Mouse (Mus musculus) G1E (cell line): Measurements from ENCODE around the gene Olfr458. TPM values are rescaled to one million over a fixed set of nuclear protein-coding genes. Genes with fewer than 3 reads are reported as not detected.
"Not testable (repeated sequence)": the region's sequence is repeated elsewhere in the genome, so short reads cannot be mapped to it uniquely, and the experiment has no call there.

Experiments
- ATAC-seq: 2 replicates; pipeline ENCODE4 v1.8.0; 2016; ENCODE audit warnings: mild to moderate bottlenecking; ENCODE audit not compliant: insufficient number of reproducible peaks, poor library complexity, low FRiP score, severe bottlenecking; ENCODE audit errors: extremely low read depth
- DNase-seq: peaks from one replicate; pipeline ENCODE4 v3.0.0; 2012; ENCODE audit warnings: low spot score
- H3K27me3 ChIP-seq: 2 replicates; pipeline ENCODE4 v1.6.1; 2012; ENCODE audit warnings: mild to moderate bottlenecking, low read length, inconsistent platforms; ENCODE audit not compliant: insufficient read depth
- H3K36me3 ChIP-seq: replicated peaks from 2 replicates; pipeline ENCODE3; 2012; ENCODE audit warnings: mild to moderate bottlenecking, inconsistent platforms
- H3K4me1 ChIP-seq: 2 replicates; pipeline ENCODE4 v1.6.1; 2012; ENCODE audit warnings: low read depth, low read length, inconsistent platforms, mixed read lengths; ENCODE audit not compliant: insufficient read depth
- H3K4me3 ChIP-seq: 2 replicates; pipeline ENCODE4 v1.5.1; 2012; ENCODE audit warnings: low read depth, mild to moderate bottlenecking, inconsistent platforms, low read length, moderate library complexity, mixed read lengths
- H3K9me3 ChIP-seq: replicated peaks from 2 replicates; pipeline ENCODE4 v1.6.1; 2012; ENCODE audit warnings: inconsistent platforms
- CTCF ChIP-seq: IDR thresholded peaks from 2 replicates; pipeline ENCODE4 v1.5.1; 2012; ENCODE audit warnings: low read depth, low read length, inconsistent platforms, mixed read lengths
- GATA1 ChIP-seq: IDR thresholded peaks from 2 replicates; pipeline ENCODE4 v1.6.1; 2012; ENCODE audit warnings: borderline replicate concordance, low read length, inconsistent platforms, mixed read lengths
- GATA2 ChIP-seq: IDR thresholded peaks from 2 replicates; pipeline ENCODE4 v1.6.1; 2012; ENCODE audit warnings: low read depth, low read length, inconsistent platforms, borderline replicate concordance
- POLR2AphosphoS5 ChIP-seq: IDR thresholded peaks from 2 replicates; pipeline ENCODE4 v1.6.1; 2012; ENCODE audit warnings: low read depth, low read length, inconsistent platforms; ENCODE audit not compliant: insufficient replicate concordance
- TAL1 ChIP-seq: conservative IDR thresholded peaks from 2 replicates; pipeline ENCODE4 v1.6.1; 2012; ENCODE audit warnings: low read depth, low read length, inconsistent platforms, mixed read lengths
- polyA plus RNA-seq: library from polyadenylated mRNA; stranded (reverse); fragments of >175 nt; gene quantifications from 2 replicates; pipeline ENCODE4 v1.2.3, GENCODE M21; 2012
- total RNA-seq, 2 experiments: library from RNA; stranded (forward) in 1 of 2; stranded (reverse) in 1 of 2; fragments of 200-1000 nt in 1 of 2; fragments of >200 nt in 1 of 2; fragmentation: Nextera tagmentation in 1 of 2; gene quantifications; 2 replicates each; pipeline ENCODE4 v1.2.3; 2014 to 2017

Olfr458 gene
- total and polyA plus RNA-seq, 3 experiments = 0.05 TPM; not detected in 2

- Histone ChIP-seq H3K4me3 (no peak within 1 kb of the TSS), H3K27me3 (no peaks in the 10 kb centered on the region), H3K4me1 (no peaks in the 10 kb centered on the region), H3K9me3 (no peaks in the 10 kb centered on the region), H3K36me3 (no peaks in the 10 kb centered on the region)
- ATAC-seq (no peak), DNase-seq (no peak)
- TF ChIP-seq GATA2 = no peak
- no peak for TF ChIP-seq CTCF
- no peak for TF ChIP-seq TAL1
- TF ChIP-seq POLR2AphosphoS5 = no peak
- TF ChIP-seq GATA1 = no peak
Observed at GRCm38 (mm10) chr6:42476235-42476634, 11.2 kb upstream of the Olfr458 start, which contains the start of gene Olfr457. Gene Olfr457 (minus strand): TSS chr6:42476335.

- H3K4me1 ChIP-seq, H3K27me3 ChIP-seq, H3K36me3 ChIP-seq, ATAC-seq, H3K9me3 ChIP-seq, DNase-seq, H3K4me3 ChIP-seq: not testable (repeated sequence)
Observed at GRCm38 (mm10) chr6:42471298-42471697, 6.3 kb upstream of the Olfr458 start.

GRCm38 (mm10) chr6:42470542-42470941 is 5.5 kb upstream of the Olfr458 start:
- Histone ChIP-seq H3K4me1 (no peaks in the 10 kb centered on the region), H3K4me3 (no peak overlapping the region), H3K9me3 (no peaks in the 10 kb centered on the region), H3K36me3 (no peaks in the 10 kb centered on the region), H3K27me3 (no peaks in the 10 kb centered on the region)
- ATAC-seq (no peak), DNase-seq (no peak)
- TF ChIP-seq POLR2AphosphoS5 (no peak), GATA1 (no peak), CTCF (no peak), GATA2 (no peak), TAL1 (no peak)

- Histone ChIP-seq H3K36me3 (no peaks in the 10 kb centered on the region), H3K4me3 (no peak overlapping the region), H3K9me3 (no peaks in the 10 kb centered on the region), H3K27me3 (peaks cover 6% of the 10 kb centered on the region; the same call in 1 of the 2 replicates), H3K4me1 (no peaks in the 10 kb centered on the region)
- no peak for TF ChIP-seq GATA2
- no peak for TF ChIP-seq GATA1
- no peak for TF ChIP-seq CTCF
- TF ChIP-seq POLR2AphosphoS5 = no peak
- DNase-seq = no peak
- no peak for ATAC-seq
Observed at GRCm38 (mm10) chr6:42447381-42447780, 17.6 kb downstream of the Olfr458 start.

GRCm38 (mm10) chr6:42444491-42444890 is 20.5 kb downstream of the Olfr458 start:
- Histone ChIP-seq H3K36me3 (no peaks in the 10 kb centered on the region), H3K27me3 (peaks cover 6% of the 10 kb centered on the region; the same call in 1 of the 2 replicates), H3K4me3 (no peak overlapping the region), H3K9me3 (no peaks in the 10 kb centered on the region), H3K4me1 (no peaks in the 10 kb centered on the region)
- TF ChIP-seq TAL1 (no peak), POLR2AphosphoS5 (no peak), CTCF (no peak), GATA2 (no peak), GATA1 (no peak)
- no peak for DNase-seq
- ATAC-seq = no peak

- TF ChIP-seq CTCF = no peak
- no peak for TF ChIP-seq GATA2
- no peak for TF ChIP-seq GATA1
- TF ChIP-seq POLR2AphosphoS5 = no peak
- no peak for TF ChIP-seq TAL1
- ATAC-seq = no peak
- Histone ChIP-seq H3K36me3 (no peaks in the 10 kb centered on the region), H3K9me3 (no peaks in the 10 kb centered on the region), H3K27me3 (no peaks in the 10 kb centered on the region), H3K4me3 (no peak overlapping the region), H3K4me1 (no peaks in the 10 kb centered on the region)
- no peak for DNase-seq
Observed at GRCm38 (mm10) chr6:42441395-42441794, 23.6 kb downstream of the Olfr458 start.

- H3K9me3 ChIP-seq = no peaks in the 10 kb centered on the region
- H3K36me3 ChIP-seq = no peaks in the 10 kb centered on the region
- TF ChIP-seq TAL1 (no peak), GATA2 (no peak), GATA1 (no peak), POLR2AphosphoS5 (no peak), CTCF (no peak)
- ATAC-seq = no peak
- DNase-seq = no peak
- H3K4me1 ChIP-seq = no peaks in the 10 kb centered on the region
- no peaks in the 10 kb centered on the region for H3K27me3 ChIP-seq
- H3K4me3 ChIP-seq = no peak overlapping the region
Observed at GRCm38 (mm10) chr6:42435490-42435889, 29.5 kb downstream of the Olfr458 start.
